Mouse (Mus musculus) olfactory bulb, adult 2 months (tissue): ENCODE results near the gene Cdc34. TPM values are rescaled to one million over a fixed set of nuclear protein-coding genes. Genes with fewer than 3 reads are reported as not detected.

Experiments used
- H3K27ac ChIP-seq: fragments of 200-500 bp; 2 replicates; pipeline ENCODE4 v1.5.1; 2012; ENCODE audit warnings: low read depth, low read length; ENCODE audit not compliant: insufficient read depth
- H3K4me1 ChIP-seq: fragments of 200-500 bp; 2 replicates; pipeline ENCODE4 v1.6.1; 2012; ENCODE audit warnings: low read length; ENCODE audit not compliant: control insufficient read depth, insufficient read depth
- H3K4me3 ChIP-seq: fragments of 200-500 bp; 2 replicates; pipeline ENCODE4 v1.5.1; 2012; ENCODE audit warnings: mild to moderate bottlenecking, low read depth, low read length, moderate library complexity; ENCODE audit not compliant: insufficient read depth
- CTCF ChIP-seq: fragments of 200-500 bp; IDR thresholded peaks from 2 replicates; pipeline ENCODE4 v1.5.1; 2012; ENCODE audit warnings: low read depth, mild to moderate bottlenecking, low read length, moderate library complexity; ENCODE audit not compliant: insufficient read depth
- POLR2A ChIP-seq: fragments of 200-500 bp; IDR thresholded peaks from 2 replicates; pipeline ENCODE4 v1.6.1; 2012; ENCODE audit warnings: mild to moderate bottlenecking, low read depth, low read length, moderate library complexity; ENCODE audit not compliant: insufficient read depth
- WGBS: fragments of 180-500 bp; shearing (Covaris S2); methylation state at CpG from one replicate; pipeline ENCODE4 v1.1.7; 2018; 5-methylcytosine and 5-hydroxymethylcytosine counted together
- polyA plus RNA-seq: library from polyadenylated mRNA; stranded (reverse); fragments of >200 nt; gene quantifications from 2 replicates; pipeline ENCODE4 v1.2.4, GENCODE M21; 2012; ENCODE audit warnings: low replicate concordance; ENCODE audit not compliant: missing spikeins, insufficient read depth, insufficient read length

Gene Cdc34
- polyA plus RNA-seq, 1 experiment: not detected

DNA sequence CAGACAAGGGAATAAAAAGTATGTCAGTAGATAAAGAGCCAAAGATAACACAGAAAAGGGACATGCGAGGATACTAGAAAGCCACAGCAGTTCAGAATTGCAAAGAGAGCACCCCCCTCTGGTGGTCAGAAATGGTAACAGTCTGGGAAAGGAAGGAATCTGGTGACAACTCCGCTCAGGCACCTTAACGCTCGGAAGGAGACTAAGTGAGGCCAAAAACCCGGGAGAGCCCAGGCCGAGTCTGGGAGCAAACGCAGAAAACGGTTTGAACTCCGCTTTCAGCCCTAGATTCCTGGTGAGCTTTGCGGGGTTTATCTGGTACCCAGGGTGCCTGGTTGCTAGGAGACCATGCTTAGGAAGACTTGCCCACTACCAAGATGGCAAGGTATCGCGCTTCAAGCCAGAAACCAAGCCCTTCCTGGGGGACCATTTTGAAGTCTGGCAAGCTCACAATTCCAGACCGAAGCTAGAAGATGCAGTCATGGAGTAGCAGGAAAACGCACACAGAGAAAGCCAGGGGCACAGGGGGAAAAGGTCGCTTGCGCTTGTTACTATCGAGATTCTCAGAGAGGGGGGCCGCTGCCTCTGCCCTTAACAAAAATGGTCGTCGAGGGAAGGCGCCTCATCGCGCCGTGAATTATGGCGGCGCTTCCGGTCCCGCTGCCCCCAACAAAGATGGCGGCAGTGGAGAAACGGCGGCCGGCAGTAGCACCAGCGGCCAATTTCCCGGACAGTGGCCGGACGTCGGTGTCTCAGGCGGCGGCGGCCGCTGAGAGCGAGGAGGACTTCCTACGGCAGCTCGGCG is 13.0 kb upstream of the Cdc34 start, which contains the start of gene Tpgs1:
TSS of gene Tpgs1 (plus strand) at position 599 of the 805 bp plus-strand sequence.
- Histone ChIP-seq H3K4me3 (peak within 1 kb of the TSS; percentile 65), H3K4me1 (peaks cover 24% of the 10 kb centered on the region), H3K27ac (peak within 1 kb of the TSS; percentile 100)
- 0% methylated on average over 45 of the region's 45 CpGs for WGBS
- TF ChIP-seq POLR2A: no peak
- peak; percentile 81 for TF ChIP-seq CTCF

GRCm38 (mm10) chr10:79669576-79670057 is 12.4 kb upstream of the Cdc34 start:
- H3K4me1 ChIP-seq: peaks cover 20% of the 10 kb centered on the region
- H3K4me3 ChIP-seq: peak overlapping the region; percentile 65
- peak; percentile 26; the same call in 1 of the 2 replicates for TF ChIP-seq POLR2A
- TF ChIP-seq CTCF: no peak
- under 1% methylated on average over 47 of the region's 47 CpGs for WGBS
- H3K27ac ChIP-seq: peak overlapping the region; percentile 100

DNA sequence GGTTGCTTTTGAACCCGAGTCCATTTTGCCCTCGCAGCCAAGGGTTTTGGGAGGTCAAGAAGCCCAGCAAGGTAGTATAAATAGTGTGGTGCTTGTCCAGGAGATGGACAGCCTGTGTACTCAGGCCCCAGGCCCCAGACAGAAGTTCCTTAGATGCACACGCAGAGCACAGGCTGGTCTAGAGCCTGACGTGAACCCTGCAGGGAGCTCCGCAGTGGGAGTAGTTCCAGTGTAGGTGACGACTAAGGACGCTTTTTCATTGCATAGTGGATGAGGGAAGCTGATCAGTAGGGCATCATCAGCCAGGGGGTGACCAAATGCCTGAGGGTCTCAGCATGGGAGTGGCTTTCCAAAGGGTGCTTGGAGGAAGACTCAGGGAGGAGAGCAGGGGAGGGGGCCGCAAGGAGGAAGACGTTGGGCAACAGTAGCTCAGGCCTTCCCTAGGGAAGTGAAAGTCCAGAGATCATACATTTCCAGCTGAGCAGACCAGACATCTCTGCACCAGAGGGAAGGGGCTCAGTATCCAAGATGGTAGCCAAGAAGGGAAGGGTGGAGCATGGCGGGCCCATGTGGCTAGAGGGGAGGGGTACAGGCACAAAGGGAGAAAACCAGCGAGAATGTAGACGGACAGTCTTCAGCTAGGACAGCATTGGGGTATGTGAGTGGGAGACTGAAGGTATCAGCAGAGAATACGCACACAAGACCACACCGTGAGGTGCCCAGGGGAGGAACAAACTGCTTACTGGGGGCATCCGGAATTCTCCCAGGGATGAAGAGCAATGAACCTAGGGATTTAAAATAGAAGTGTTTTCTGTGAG is 11.7 kb upstream of the Cdc34 start:
- no peak for TF ChIP-seq POLR2A
- peak overlapping the region; percentile 65 for H3K4me3 ChIP-seq
- WGBS: 33% methylated on average over 15 of the region's 15 CpGs
- H3K27ac ChIP-seq: 0 out of 2 replicates have a peak overlapping the region, but pooled peaks have one; percentile 11
- H3K4me1 ChIP-seq: peaks cover 20% of the 10 kb centered on the region

DNA sequence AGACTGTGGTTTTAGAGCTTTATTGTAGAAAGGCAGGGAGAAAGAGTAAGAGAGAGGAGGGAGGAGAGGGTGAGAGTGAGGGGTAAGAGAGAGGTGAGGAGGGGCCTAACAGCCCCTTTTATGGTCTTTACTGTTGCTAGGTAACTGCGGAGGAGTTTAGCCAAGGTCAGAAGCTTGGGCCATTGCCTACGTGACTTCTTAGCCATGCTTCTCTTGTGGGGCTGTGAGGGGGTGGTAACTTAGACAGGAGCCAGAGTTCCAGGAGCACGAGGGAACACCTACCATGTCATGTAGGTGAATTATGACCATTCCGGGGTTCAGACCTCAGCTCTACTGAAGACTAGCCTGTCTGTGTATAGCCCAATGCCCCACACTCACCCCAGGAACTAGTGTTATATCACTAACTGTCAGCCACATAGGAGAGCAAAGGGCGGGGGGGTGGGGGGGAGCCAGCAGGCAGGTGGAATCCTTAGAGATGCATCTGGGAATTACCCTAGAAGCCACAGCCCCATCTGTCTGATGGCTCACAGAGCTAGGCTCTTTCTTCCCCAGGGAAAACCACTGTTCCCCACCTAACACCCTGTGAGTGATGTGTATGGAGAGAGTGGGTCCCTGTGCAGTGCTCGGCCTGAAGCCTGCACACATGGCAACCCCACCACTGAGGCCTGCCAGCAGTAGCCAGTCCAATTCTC is 10.5 kb upstream of the Cdc34 start:
- H3K27ac ChIP-seq: no peak overlapping the region
- WGBS: 81% methylated on average over 6 of the region's 6 CpGs

DNA sequence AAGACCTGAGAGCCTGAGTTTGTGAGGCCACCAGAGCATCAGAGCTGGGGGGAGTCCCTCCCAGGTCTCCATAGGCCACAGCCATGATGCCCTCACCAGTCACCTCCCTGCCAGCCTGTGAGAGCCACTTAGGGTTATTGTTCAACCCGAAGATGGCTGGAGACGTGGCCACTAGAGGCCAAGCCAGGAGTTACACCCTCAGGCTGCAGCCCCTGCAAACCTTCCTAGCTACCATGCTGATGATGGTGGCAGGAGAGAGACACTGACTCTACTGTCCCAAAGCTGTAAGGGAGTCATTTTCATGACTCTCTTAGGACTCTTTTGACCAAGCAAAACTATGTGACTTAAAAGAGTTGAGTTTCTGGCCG is 9.9 kb upstream of the Cdc34 start:
- 54% methylated on average over 3 of the region's 3 CpGs for WGBS
- H3K4me1 ChIP-seq: peaks cover 20% of the 10 kb centered on the region
- TF ChIP-seq CTCF (no peak), POLR2A (no peak)
- H3K4me3 ChIP-seq: no peak overlapping the region
- H3K27ac ChIP-seq: no peak overlapping the region

More for the DNA sequence above, 10.5 kb upstream of the Cdc34 start:
- Histone ChIP-seq H3K4me1 (peaks cover 20% of the 10 kb centered on the region), H3K4me3 (no peak overlapping the region)
- no peak for TF ChIP-seq CTCF
- TF ChIP-seq POLR2A: no peak

DNA sequence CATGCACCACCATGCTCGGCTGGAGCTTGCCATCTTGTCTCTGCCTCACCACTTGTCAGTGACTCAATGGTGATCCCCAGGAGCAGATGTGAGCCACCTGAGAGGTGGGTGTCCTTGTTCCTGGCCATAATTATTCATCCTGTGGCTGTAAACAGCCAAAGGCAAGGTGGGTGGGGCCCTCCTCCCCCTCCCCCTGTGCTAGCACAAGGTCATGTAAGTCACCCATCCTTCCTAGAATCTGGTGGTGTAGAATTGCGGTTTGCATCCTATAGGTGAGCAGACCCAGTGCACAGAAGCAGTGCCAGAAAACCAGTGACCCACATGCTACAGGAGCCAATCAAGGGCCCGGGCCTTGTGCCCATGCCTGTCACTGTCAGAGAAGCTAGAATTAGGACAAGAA is 8.9 kb upstream of the Cdc34 start:
- Histone ChIP-seq H3K4me1 (peaks cover 19% of the 10 kb centered on the region), H3K4me3 (no peak overlapping the region), H3K27ac (no peak overlapping the region)
- WGBS: 93% methylated on average over 3 of the region's 3 CpGs
- no peak for TF ChIP-seq POLR2A
- TF ChIP-seq CTCF: no peak

DNA sequence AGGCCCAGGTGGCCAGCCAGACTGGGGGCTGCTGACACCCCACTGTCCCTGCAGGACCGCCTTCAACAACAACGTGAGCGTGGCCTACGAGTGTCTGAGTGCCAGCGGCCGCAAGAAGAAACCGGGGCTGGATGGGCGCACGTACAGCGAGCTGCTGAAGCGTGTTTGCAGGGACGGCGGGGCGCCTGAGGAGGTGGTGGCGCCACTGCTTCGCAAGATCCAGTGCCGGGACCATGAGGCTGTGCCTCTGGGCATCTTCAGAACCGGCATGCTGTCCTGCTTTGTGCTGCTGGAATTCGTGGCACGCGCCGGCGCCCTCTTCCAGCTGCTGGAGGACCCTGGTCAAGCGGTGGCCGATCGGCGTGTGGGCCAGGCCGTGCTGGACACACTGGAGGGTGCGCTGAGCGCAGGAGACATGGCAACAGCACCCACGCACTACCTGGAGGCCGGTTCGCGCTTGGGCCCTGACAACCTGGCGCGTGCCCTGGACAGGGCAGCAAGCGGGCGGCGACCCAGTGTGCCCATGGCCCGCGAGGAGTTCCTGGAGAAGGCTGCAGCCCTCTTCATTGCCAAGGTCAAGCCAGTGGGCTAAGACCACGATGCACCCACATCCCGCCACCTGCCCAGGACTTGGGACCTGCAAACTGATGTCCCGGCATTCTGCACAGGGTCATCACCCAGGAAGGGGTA is 6.5 kb upstream of the Cdc34 start:
- H3K4me3 ChIP-seq: no peak overlapping the region
- WGBS: 68% methylated on average over 44 of the region's 44 CpGs
- no peak for TF ChIP-seq POLR2A
- no peak overlapping the region for H3K27ac ChIP-seq
- peaks cover 11% of the 10 kb centered on the region for H3K4me1 ChIP-seq

- WGBS: 36% methylated on average over 11 of the region's 11 CpGs
- TF ChIP-seq CTCF: no peak
- TF ChIP-seq POLR2A: no peak
- Histone ChIP-seq H3K4me1 (peaks cover 18% of the 10 kb centered on the region), H3K4me3 (peak overlapping the region; percentile 56), H3K27ac (peak overlapping the region; percentile 52)
Observed at GRCm38 (mm10) chr10:79680606-79681495, 1.1 kb upstream of the Cdc34 start.
